Mouse (Mus musculus): ENCODE results near the gene Bcar3.

GRCm38 (mm10) chr3:122509084-122509483 is 215.1 kb downstream of the Bcar3 start:
- TF ChIP-seq CTCF (IDR thresholded peaks at IDR 0.05; ENCODE audit: insufficient read depth, low read length): peak; percentile 97
- TF ChIP-seq POLR2A (IDR thresholded peaks at IDR 0.05; ENCODE audit: borderline replicate concordance, extremely low read depth, low read depth, low read length): no peak

Data from lung, adult 2 months (tissue).